Mouse (Mus musculus): Measurements from ENCODE around the gene Olfr1151. TPM values are rescaled to one million over a fixed set of nuclear protein-coding genes. Genes with fewer than 3 reads are reported as not detected.

Olfr1151 gene
- total RNA-seq (2021) (not detected), polyA plus RNA-seq (2012; rRNA removed) (not detected in 2 replicates)
- long read RNA-seq = 0 reads

DNA sequence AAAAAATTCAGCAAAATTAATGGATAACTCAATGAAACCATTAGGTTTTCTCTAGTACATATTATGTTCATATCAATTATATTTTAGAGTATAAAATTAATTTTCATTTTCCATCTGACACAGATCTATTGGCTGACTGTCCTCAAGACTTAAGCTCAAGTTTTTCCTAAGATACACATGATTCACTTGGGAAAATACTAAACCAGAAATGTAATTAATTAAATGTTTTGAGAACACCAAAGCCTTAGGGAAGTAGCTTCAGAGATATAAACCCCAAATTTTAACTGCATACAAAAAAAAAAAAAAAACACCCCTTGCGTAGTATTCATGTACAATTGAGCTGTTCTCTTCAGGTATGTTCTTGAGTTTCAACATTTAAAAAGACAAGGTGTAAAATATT is at the start of gene Olfr1151:
TSS of gene Olfr1151 (plus strand) at position 301 of the 400 bp plus-strand sequence.
- no peak for DNase-seq

DNA sequence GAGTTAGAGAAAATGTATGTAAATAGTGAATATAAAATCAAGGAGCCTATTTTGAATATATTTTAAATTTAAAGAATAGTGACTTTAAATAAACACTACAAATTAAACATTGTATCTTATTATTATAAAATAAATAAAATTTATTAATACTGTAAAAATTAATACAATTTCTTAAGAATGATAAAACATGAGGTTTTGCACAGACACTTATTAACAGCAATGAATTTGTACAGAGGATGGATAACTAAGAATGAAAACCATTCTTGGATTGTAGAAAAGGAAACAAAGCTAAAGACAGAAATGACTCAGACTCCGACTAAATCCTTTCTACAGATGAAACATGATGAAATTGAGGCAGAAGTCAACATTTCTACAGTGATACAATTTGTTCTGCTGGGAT is 46.1 kb upstream of the Olfr1151 start, which contains the start of gene Olfr1145:
TSS of gene Olfr1145 (plus strand) at position 301 of the 400 bp plus-strand sequence.
- no peak for DNase-seq

DNA sequence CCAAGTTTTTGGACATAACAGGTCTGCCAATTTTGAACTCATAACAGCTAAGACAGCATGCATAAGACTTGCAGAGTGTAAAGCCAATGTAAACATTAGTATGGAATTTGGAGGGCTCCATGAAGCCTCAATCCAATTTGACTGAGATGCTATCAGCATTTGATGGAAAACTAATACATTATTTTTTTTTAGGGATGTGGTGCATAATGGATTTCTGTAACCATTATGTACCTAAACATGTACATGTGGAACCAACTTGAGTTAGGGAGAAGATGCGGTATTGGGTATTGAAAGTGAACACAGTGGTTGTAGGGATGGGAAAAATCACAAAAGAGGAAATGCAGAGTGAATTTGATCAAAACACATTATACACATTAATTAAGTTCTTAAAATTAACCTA is 25.4 kb upstream of the Olfr1151 start, which contains the start of gene Olfr1148:
TSS of gene Olfr1148 (plus strand) at position 301 of the 400 bp plus-strand sequence.
- no peak for DNase-seq

DNA sequence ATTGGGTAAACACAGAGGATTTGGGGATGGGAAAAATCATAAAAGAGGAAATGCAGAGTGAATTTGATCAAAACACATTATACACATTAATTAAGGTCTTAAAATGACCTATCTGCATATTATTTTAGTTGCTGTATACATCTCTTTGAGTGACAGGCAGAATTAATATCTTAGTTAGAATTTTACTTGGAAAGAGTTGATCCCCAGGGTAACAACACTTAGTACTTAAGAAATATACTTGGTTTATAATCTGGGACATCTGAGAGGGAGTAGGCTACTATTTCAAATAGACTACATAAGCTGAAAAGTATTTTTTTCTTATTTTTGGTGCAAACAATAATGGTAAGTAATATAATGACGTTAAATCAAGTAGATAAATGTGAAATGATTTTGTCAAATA is 12.0 kb upstream of the Olfr1151 start, which contains the start of gene Olfr1150-ps1:
TSS of gene Olfr1150-ps1 (plus strand) at position 301 of the 400 bp plus-strand sequence.
- DNase-seq = no peak

DNA sequence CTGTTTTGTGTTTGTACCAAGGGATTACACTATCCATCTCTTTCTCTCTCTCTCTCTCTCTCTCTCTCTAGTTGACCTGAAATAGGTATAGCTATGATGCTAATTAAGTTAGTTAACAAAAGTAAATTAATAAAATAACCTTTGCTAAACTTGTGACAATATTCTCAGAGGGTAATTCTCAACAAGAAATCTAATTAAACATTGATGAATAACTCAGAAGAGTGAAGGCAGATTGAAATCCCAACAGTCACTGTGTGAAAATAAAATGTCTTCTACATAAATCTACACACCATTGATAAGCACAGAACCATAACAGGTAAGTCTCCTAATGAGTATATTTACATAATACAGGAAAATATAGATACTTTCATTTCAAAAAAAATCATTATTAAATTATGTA is 10.5 kb downstream of the Olfr1151 start, which contains the start of gene Olfr1152:
TSS of gene Olfr1152 (plus strand) at position 301 of the 400 bp plus-strand sequence.
- DNase-seq = no peak

DNA sequence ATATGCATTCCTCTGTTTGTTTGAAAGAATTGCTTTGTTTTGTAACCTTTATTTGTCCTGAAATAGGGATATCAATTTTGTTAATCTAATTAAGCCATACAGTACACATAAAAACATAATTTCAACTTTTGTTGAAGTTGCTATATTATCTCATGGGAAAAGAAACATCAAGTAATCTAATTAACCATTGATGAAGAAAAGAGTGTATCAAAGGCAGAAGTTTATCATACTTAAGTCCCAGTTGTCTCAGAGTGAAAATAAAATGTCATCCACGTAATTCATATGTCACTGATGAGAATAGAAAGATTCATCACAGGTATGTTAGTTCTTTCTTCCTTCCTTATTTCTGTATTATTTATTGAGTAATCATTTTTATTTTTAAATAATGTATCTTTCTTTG is 39.0 kb downstream of the Olfr1151 start, which contains the start of gene Olfr1153:
TSS of gene Olfr1153 (plus strand) at position 301 of the 400 bp plus-strand sequence.
- no peak for DNase-seq

GRCm38 (mm10) chr2:87905066-87905465 is 49.4 kb downstream of the Olfr1151 start, which contains the start of gene Olfr1154:
Gene Olfr1154 (minus strand): TSS chr2:87905166.
- DNase-seq = no peak

Other genes starting within 250 kb of the Olfr1151 start
- gene Olfr1130, start 249.7 kb upstream of the Olfr1151 start, total RNA-seq (2021) = not detected
- gene Olfr1130, start 249.7 kb upstream of the Olfr1151 start, polyA plus RNA-seq (2012; rRNA removed) = not detected in 2 replicates
- not detected for gene Olfr1131, start 228.8 kb upstream of the Olfr1151 start, total RNA-seq (2021)
- gene Olfr1131, start 228.8 kb upstream of the Olfr1151 start, polyA plus RNA-seq (2012; rRNA removed) = not detected in 2 replicates
- gene Olfr1132, start 218.3 kb upstream of the Olfr1151 start, total RNA-seq (2021) = not detected
- gene Olfr1132, start 218.3 kb upstream of the Olfr1151 start, polyA plus RNA-seq (2012; rRNA removed) = not detected in 2 replicates
- not detected for gene Olfr1133, start 208.5 kb upstream of the Olfr1151 start, total RNA-seq (2021)
- gene Olfr1133, start 208.5 kb upstream of the Olfr1151 start, polyA plus RNA-seq (2012; rRNA removed) = not detected in 2 replicates
- gene Olfr1134, start 197.4 kb upstream of the Olfr1151 start, total RNA-seq (2021) = not detected
- gene Olfr1134, start 197.4 kb upstream of the Olfr1151 start, polyA plus RNA-seq (2012; rRNA removed) = not detected in 2 replicates
- not detected for gene Olfr1135, start 182.2 kb upstream of the Olfr1151 start, total RNA-seq (2021)
- gene Olfr1135, start 182.2 kb upstream of the Olfr1151 start, polyA plus RNA-seq (2012; rRNA removed) = not detected in 2 replicates
- not detected for gene Olfr1136, start 161.9 kb upstream of the Olfr1151 start, total RNA-seq (2021)
- not detected in 2 replicates for gene Olfr1136, start 161.9 kb upstream of the Olfr1151 start, polyA plus RNA-seq (2012; rRNA removed)
- gene Olfr1137, start 142.7 kb upstream of the Olfr1151 start, total RNA-seq (2021) = not detected
- gene Olfr1137, start 142.7 kb upstream of the Olfr1151 start, polyA plus RNA-seq (2012; rRNA removed) = not detected in 2 replicates
- gene Olfr1138, start 115.9 kb upstream of the Olfr1151 start, total RNA-seq (2021) = not detected
- gene Olfr1138, start 115.9 kb upstream of the Olfr1151 start, polyA plus RNA-seq (2012; rRNA removed) = not detected in 2 replicates
- not detected for gene Olfr1140, start 112.1 kb upstream of the Olfr1151 start, total RNA-seq (2021)
- gene Olfr1140, start 112.1 kb upstream of the Olfr1151 start, polyA plus RNA-seq (2012; rRNA removed) = not detected in 2 replicates
- gene Olfr1141, start 101.9 kb upstream of the Olfr1151 start, total RNA-seq (2021) = not detected
- not detected in 2 replicates for gene Olfr1141, start 101.9 kb upstream of the Olfr1151 start, polyA plus RNA-seq (2012; rRNA removed)
- gene Olfr152, start 76.4 kb upstream of the Olfr1151 start, total RNA-seq (2021) = not detected
- gene Olfr152, start 76.4 kb upstream of the Olfr1151 start, polyA plus RNA-seq (2012; rRNA removed) = not detected in 2 replicates
- gene Olfr1143, start 55.3 kb upstream of the Olfr1151 start, total RNA-seq (2021) = not detected
- gene Olfr1143, start 55.3 kb upstream of the Olfr1151 start, polyA plus RNA-seq (2012; rRNA removed) = not detected in 2 replicates
- not detected for gene Olfr1145, start 46.0 kb upstream of the Olfr1151 start, total RNA-seq (2021)
- not detected in 2 replicates for gene Olfr1145, start 46.0 kb upstream of the Olfr1151 start, polyA plus RNA-seq (2012; rRNA removed)
- not detected for gene Olfr1148, start 25.3 kb upstream of the Olfr1151 start, total RNA-seq (2021)
- gene Olfr1148, start 25.3 kb upstream of the Olfr1151 start, polyA plus RNA-seq (2012; rRNA removed) = not detected in 2 replicates
- gene Olfr1150-ps1, start 11.9 kb upstream of the Olfr1151 start, total RNA-seq (2021) = not detected
- gene Olfr1150-ps1, start 11.9 kb upstream of the Olfr1151 start, polyA plus RNA-seq (2012; rRNA removed) = not detected in 2 replicates
- gene Olfr1152, start 10.6 kb downstream of the Olfr1151 start, total RNA-seq (2021) = not detected
- not detected in 2 replicates for gene Olfr1152, start 10.6 kb downstream of the Olfr1151 start, polyA plus RNA-seq (2012; rRNA removed)
- not detected for gene Olfr1153, start 39.1 kb downstream of the Olfr1151 start, total RNA-seq (2021)
- gene Olfr1153, start 39.1 kb downstream of the Olfr1151 start, polyA plus RNA-seq (2012; rRNA removed) = not detected in 2 replicates
- not detected for gene Olfr1154, start 49.3 kb downstream of the Olfr1151 start, total RNA-seq (2021)
- not detected in 2 replicates for gene Olfr1154, start 49.3 kb downstream of the Olfr1151 start, polyA plus RNA-seq (2012; rRNA removed)
- gene Olfr1155, start 89.3 kb downstream of the Olfr1151 start, total RNA-seq (2021) = not detected
- not detected in 2 replicates for gene Olfr1155, start 89.3 kb downstream of the Olfr1151 start, polyA plus RNA-seq (2012; rRNA removed)
- not detected for gene Olfr1156, start 97.2 kb downstream of the Olfr1151 start, total RNA-seq (2021)
- gene Olfr1156, start 97.2 kb downstream of the Olfr1151 start, polyA plus RNA-seq (2012; rRNA removed) = not detected in 2 replicates
- not detected for gene Olfr1157, start 112.4 kb downstream of the Olfr1151 start, total RNA-seq (2021)
- not detected in 2 replicates for gene Olfr1157, start 112.4 kb downstream of the Olfr1151 start, polyA plus RNA-seq (2012; rRNA removed)
- gene Olfr74, start 118.8 kb downstream of the Olfr1151 start, total RNA-seq (2021) = not detected
- not detected in 2 replicates for gene Olfr74, start 118.8 kb downstream of the Olfr1151 start, polyA plus RNA-seq (2012; rRNA removed)
- not detected for gene Olfr1158, start 134.3 kb downstream of the Olfr1151 start, total RNA-seq (2021)
- gene Olfr1158, start 134.3 kb downstream of the Olfr1151 start, polyA plus RNA-seq (2012; rRNA removed) = not detected in 2 replicates
- not detected for gene Olfr1160, start 152.4 kb downstream of the Olfr1151 start, total RNA-seq (2021)
- gene Olfr1160, start 152.4 kb downstream of the Olfr1151 start, polyA plus RNA-seq (2012; rRNA removed) = not detected in 2 replicates
- not detected for gene Olfr1161, start 166.9 kb downstream of the Olfr1151 start, total RNA-seq (2021)
- gene Olfr1161, start 166.9 kb downstream of the Olfr1151 start, polyA plus RNA-seq (2012; rRNA removed) = not detected in 2 replicates
- not detected for gene Olfr73, start 181.8 kb downstream of the Olfr1151 start, total RNA-seq (2021)
- not detected in 2 replicates for gene Olfr73, start 181.8 kb downstream of the Olfr1151 start, polyA plus RNA-seq (2012; rRNA removed)
- gene Olfr1162, start 195.3 kb downstream of the Olfr1151 start, total RNA-seq (2021) = not detected
- gene Olfr1162, start 195.3 kb downstream of the Olfr1151 start, polyA plus RNA-seq (2012; rRNA removed) = not detected in 2 replicates
- not detected for gene Olfr1163, start 216.0 kb downstream of the Olfr1151 start, total RNA-seq (2021)
- gene Olfr1163, start 216.0 kb downstream of the Olfr1151 start, polyA plus RNA-seq (2012; rRNA removed) = not detected in 2 replicates
- not detected for gene Olfr1164, start 238.1 kb downstream of the Olfr1151 start, total RNA-seq (2021)
- gene Olfr1164, start 238.1 kb downstream of the Olfr1151 start, polyA plus RNA-seq (2012; rRNA removed) = not detected in 2 replicates

All from adrenal gland, adult 2 months (tissue).